Mouse (Mus musculus) adrenal gland, postnatal 14 days (tissue): ENCODE measurements around the gene Gpr88. TPM values are rescaled to one million over a fixed set of nuclear protein-coding genes. Genes with fewer than 3 reads are reported as not detected.

Experiments used
- total RNA-seq: library from RNA; stranded (reverse); gene quantifications from 2 replicates; pipeline ENCODE4 v1.2.3, GENCODE M21; 2021

The Gpr88 gene
- total RNA-seq, 1 experiment from 2014 or later, result 0.44 TPM

Other genes starting within 250 kb of the Gpr88 start
- gene Slc30a7, start 246.1 kb downstream of the Gpr88 start, total RNA-seq, result 30.7 and 41.3 TPM in 2 replicates
- gene Extl2, start 246.0 kb downstream of the Gpr88 start, total RNA-seq, result 17.8 and 20.9 TPM in 2 replicates
- gene Vcam1, start 123.8 kb downstream of the Gpr88 start, total RNA-seq, result 25.7 and 27.2 TPM in 2 replicates
- gene Cdc14a, start 170.5 kb upstream of the Gpr88 start, total RNA-seq, result 8.8 and 16.4 TPM in 2 replicates